Mouse (Mus musculus): ENCODE measurements around the gene Gper1.

GRCm38 (mm10) chr5:139442962-139443361, 20.0 kb downstream of the Gper1 start:
- TF ChIP-seq EP300 (IDR thresholded peaks at IDR 0.05) (no peak), CTCF (IDR thresholded peaks at IDR 0.05) (no peak)
